ENCODE assay signal across 16 mouse cellular contexts in genomic region chr4:140582390-140583088, GRCm38 (mm10).
A peak's percentile ranks its signal among the peaks of the same experiment; 100 is the strongest.
DNase-seq lines count a peak whose midpoint lies in the region; ATAC-seq lines count a peak whose summit lies in the region.
"Had no signal": no experiment of that assay in that cellular context is flagged by ENCODE, and none has a peak within 500 bp of the region (broad histone marks: within the 10 kb centered on the region; RNA-seq: fewer than 3 reads in every experiment).

No protein-coding gene starts in this region.

- no peak overlapping the region for H3K9ac ChIP-seq in heart, embryonic 13.5 days
- H3K9ac ChIP-seq: forebrain, postnatal 0 days; liver, embryonic 15.5 days had no signal

- no peaks in the 10 kb centered on the region for H3K9me3 ChIP-seq in heart, embryonic 13.5 days
- H3K9me3 ChIP-seq: hindbrain, embryonic 10.5 days; limb, embryonic 12.5 days; liver, embryonic 15.5 days had no signal

- H3K27me3 ChIP-seq in heart, embryonic 13.5 days (replicated peaks): no peaks in the 10 kb centered on the region
- no peaks in the 10 kb centered on the region for H3K27me3 ChIP-seq in splenic B cell, adult 2 months (ENCODE audit: control insufficient read depth, insufficient read depth, low read length, poor library complexity, severe bottlenecking)
- H3K27me3 ChIP-seq: limb, embryonic 12.5 days; liver, embryonic 15.5 days had no signal

- H3K4me3 ChIP-seq in heart, embryonic 13.5 days: no peak overlapping the region
- H3K4me3 ChIP-seq: hindbrain, embryonic 10.5 days; left cerebral cortex, adult 2 months; limb, embryonic 12.5 days; liver, embryonic 15.5 days had no signal

- peak overlapping the region; percentile 80; the same call in 1 of the 2 replicates for H3K27ac ChIP-seq in heart, embryonic 13.5 days (replicated peaks)
- H3K27ac ChIP-seq: hindbrain, embryonic 10.5 days; left cerebral cortex, adult 2 months; limb, embryonic 12.5 days; liver, embryonic 15.5 days had no signal

- no peak for DNase-seq in heart, postnatal 14 days
- DNase-seq in thymus, postnatal 14 days: peak; percentile 34
- no peak for DNase-seq in thymus, adult 18-20 months
- peak; percentile 46 for DNase-seq in splenic B cell, adult 2 months (ENCODE audit: low read depth, low spot score)
- DNase-seq in embryo, embryonic 10 days (ENCODE audit: low spot score): no peak
- DNase-seq in ovary, adult 18-20 months (ENCODE audit: low spot score): no peak
- DNase-seq: forebrain, postnatal 0 days; right cerebral cortex, adult 18-20 months; spleen, adult 18-20 months had no signal

- no peak overlapping the region for H3K4me2 ChIP-seq in heart, embryonic 13.5 days
- H3K4me2 ChIP-seq: limb, embryonic 12.5 days; liver, embryonic 15.5 days had no signal

- H3K36me3 ChIP-seq in heart, embryonic 13.5 days: peaks cover 61% of the 10 kb centered on the region
- no peaks in the 10 kb centered on the region for H3K36me3 ChIP-seq in splenic B cell, adult 2 months (ENCODE audit: control insufficient read depth, insufficient read depth, low read length, poor library complexity, severe bottlenecking)
- H3K36me3 ChIP-seq: liver, embryonic 15.5 days had no signal

- ATAC-seq in heart, embryonic 13.5 days (ENCODE audit: extremely low read depth, insufficient number of reproducible peaks, low FRiP score, low TSS enrichment): no peak
- peak; percentile 34 for ATAC-seq in common myeloid progenitor, adult 5-6 weeks (replicated peaks; ENCODE audit: low read depth, poor library complexity, severe bottlenecking)
- ATAC-seq: inflammation-experienced regulatory T-cells, adult 6 months had no signal

- H3K4me1 ChIP-seq in heart, embryonic 13.5 days: peaks cover 30% of the 10 kb centered on the region
- H3K4me1 ChIP-seq: limb, embryonic 12.5 days had no signal

- 69% methylated on average over 15 of the region's 15 CpGs for WGBS in heart, embryonic 13.5 days

- intact Hi-C loops in heart, postnatal 14 days (cut with DNase I): no loop called here

Comparison
In these comparisons a context has a peak if more than half of its experiments do, and no peak if none do; other contexts are left out.
1. DNase-seq: peak in thymus, postnatal 14 days (single experiment) and splenic B cell, adult 2 months (single experiment); none in heart, postnatal 14 days (0 of 2), thymus, adult 18-20 months (0 of 2), embryo, embryonic 10 days (single experiment) and ovary, adult 18-20 months (single experiment).